Mouse (Mus musculus): ENCODE data around the gene Vmn2r100. TPM values are rescaled to one million over a fixed set of nuclear protein-coding genes. Genes with fewer than 3 reads are reported as not detected.

Gene Vmn2r100
- not detected for total RNA-seq (2018; cell fraction: chromatin; rRNA removed)
- total RNA-seq (2018; cell fraction: cytosol; rRNA removed): not detected
- total RNA-seq (2018; cell fraction: nucleus; rRNA removed): not detected
- not detected in 3 replicates for polyA plus RNA-seq (2018)

DNA sequence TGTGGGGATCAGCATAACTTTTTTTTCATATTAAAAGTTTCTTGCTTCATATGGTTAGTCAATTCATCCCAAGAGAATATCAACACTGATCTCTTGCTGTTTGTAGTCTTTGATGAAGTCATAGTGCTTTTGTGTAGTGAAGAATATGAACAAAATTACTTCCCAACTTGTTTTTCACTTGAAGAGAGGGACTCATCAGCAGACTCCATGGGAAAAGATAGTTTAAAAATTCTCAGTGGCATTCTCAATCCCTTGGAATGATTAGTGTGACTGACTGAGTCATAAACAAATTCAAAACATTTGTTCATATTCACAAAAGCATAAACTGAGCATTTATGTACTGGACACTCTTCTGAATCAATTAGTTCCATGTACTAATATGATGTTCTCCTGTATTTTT is at the start of gene Vmn2r100:
Gene Vmn2r100, plus strand, starts transcription at position 301 of the 400 bp plus-strand sequence.
- Histone ChIP-seq H3K36me3 (ENCODE audit: inconsistent target) (no peaks in the 10 kb centered on the region), H3K27ac (no peak within 1 kb of the TSS), H3K79me2 (ENCODE audit: inconsistent target) (no peaks in the 10 kb centered on the region), H3K4me3 (ENCODE audit: inconsistent target) (no peak within 1 kb of the TSS)

DNA sequence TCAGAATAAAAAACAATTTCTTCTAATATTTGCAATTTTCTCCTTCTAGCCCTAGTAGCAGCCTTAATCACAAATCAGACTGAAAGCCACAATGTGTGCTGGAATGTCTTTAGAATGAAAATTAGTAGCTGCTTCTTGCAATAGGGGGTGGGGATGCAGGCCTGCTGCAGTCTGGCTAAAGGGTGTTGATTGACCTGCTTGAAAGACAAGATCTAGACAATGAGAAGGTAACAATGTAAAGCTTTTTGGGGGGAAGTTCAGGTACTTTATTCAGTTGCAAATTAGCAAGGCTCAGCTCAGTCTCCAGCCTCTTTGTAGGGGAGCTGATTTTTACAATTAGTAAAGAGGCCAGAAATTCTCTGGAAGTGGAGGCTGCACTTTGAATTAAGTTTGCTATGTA is 21.7 kb upstream of the Vmn2r100 start:
- no peaks in the 10 kb centered on the region for H3K36me3 ChIP-seq (ENCODE audit: inconsistent target)
- H3K27ac ChIP-seq: no peak overlapping the region
- H3K4me3 ChIP-seq (ENCODE audit: inconsistent target): no peak overlapping the region
- H3K79me2 ChIP-seq (ENCODE audit: inconsistent target): no peaks in the 10 kb centered on the region

DNA sequence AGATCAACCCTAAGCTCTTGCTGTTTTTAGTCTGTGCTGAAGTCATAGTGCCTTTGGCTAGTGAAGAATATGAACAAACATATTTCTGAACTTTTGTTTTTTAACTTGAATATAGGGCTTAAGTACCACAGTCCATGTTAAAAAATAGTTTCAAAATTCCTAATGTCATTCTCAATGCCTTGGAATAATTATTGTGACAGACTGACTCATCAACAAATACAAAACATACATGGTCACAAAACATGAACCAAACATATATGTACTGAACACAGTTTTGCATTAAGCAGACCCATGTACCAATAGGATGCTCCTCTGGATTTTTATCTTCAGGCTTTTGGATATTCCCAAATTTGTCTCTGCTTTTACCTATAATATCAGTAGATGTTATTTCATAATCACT is 72.4 kb downstream of the Vmn2r100 start, which contains the start of gene Vmn2r101:
Gene Vmn2r101, plus strand, starts transcription at position 301 of the 400 bp plus-strand sequence.
- no peak within 1 kb of the TSS for H3K4me3 ChIP-seq (ENCODE audit: inconsistent target)
- H3K27ac ChIP-seq: no peak within 1 kb of the TSS
- no peaks in the 10 kb centered on the region for H3K79me2 ChIP-seq (ENCODE audit: inconsistent target)
- H3K36me3 ChIP-seq (ENCODE audit: inconsistent target): no peaks in the 10 kb centered on the region

Other genes starting within 250 kb of the Vmn2r100 start
- not detected in 3 replicates for gene Vmn2r99, start 142.8 kb upstream of the Vmn2r100 start, polyA plus RNA-seq (2018)
- gene Vmn2r101, start 72.5 kb downstream of the Vmn2r100 start, polyA plus RNA-seq (2018): not detected in 3 replicates
- not detected in 3 replicates for gene Vmn2r102, start 155.6 kb downstream of the Vmn2r100 start, polyA plus RNA-seq (2018)

Measured in macrophage (primary cell).